Mouse (Mus musculus): ENCODE measurements at regions not wholly inside any gene's neighbourhood (a gene's known extent, or its start where the extent isn't known, plus 50 kb on each side); places are given as distances from the start of the nearest gene placed in this dataset.

- no peak for TF ChIP-seq POLR2A (IDR thresholded peaks at IDR 0.05; ENCODE audit: low read depth, low read length)
- no peak for TF ChIP-seq CTCF (IDR thresholded peaks at IDR 0.05; ENCODE audit: extremely low read depth, insufficient read depth, insufficient read length, insufficient replicate concordance)
Observed at GRCm38 (mm10) chr7:113068296-113068695, 114.5 kb downstream of the Rassf10 start.

Data from spleen, adult 2 months (tissue).